Mouse (Mus musculus): Measurements from ENCODE around the gene Snx30. TPM values are rescaled to one million over a fixed set of nuclear protein-coding genes. Genes with fewer than 3 reads are reported as not detected.

The Snx30 gene
- polyA plus RNA-seq, 1 experiment from 2014 or later = 3.5 TPM

DNA sequence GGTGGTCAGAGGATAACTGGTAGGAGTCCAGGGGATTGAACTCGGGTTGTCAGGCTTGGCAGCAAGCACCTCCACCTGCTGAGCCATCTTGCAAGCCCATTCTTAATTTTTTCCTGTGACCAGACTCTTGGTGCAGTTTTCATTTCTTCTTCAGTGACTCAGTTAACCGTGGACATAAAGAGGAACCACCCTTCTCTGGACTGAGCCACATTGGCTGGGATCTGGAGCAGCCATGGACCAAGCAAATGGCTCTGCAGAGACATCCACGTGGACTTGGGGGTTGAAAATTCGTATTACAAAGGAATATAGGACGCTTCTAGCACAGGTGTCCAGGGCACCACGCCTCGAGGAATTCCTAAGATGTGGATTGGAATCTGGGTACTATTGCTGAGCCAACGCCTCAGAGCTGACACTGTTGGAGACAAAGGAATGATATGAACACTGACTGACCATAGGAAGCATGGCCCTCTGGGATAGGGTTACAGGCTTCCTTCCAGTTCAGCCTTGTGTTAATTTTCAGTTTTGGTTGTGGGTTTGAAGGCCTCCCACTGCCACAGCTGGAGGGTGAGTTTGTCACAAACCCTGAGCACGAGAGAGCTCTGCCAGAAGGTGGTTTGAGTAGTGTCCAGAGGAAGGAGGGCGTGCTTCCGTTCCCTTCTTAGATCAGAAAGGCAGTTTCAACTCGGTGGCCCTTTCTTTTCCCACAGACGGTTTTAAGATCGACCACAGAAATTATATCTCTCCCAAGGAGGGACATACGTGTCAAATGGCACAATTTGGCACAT, 39.0 kb downstream of the Snx30 start:
- Histone ChIP-seq H3K9me3 (ENCODE audit: low read length) (no peaks in the 10 kb centered on the region), H3K4me3 (ENCODE audit: low read depth, low read length) (no peak overlapping the region), H3K36me3 (replicated peaks; ENCODE audit: insufficient read depth, low read length) (0 out of 2 replicates have a peak, but pooled peaks cover 2% of the 10 kb centered on the region), H3K9ac (replicated peaks) (no peak overlapping the region), H3K27ac (ENCODE audit: low read depth) (peak overlapping the region; percentile 58), H3K4me2 (ENCODE audit: low read depth, low read length) (peak overlapping the region; percentile 38), H3K4me1 (ENCODE audit: insufficient read depth) (peaks cover 20% of the 10 kb centered on the region), H3K27me3 (ENCODE audit: insufficient read depth, low read length) (no peaks in the 10 kb centered on the region)
- 44% methylated on average over 15 of the region's 15 CpGs for WGBS (ENCODE audit: insufficient replicate concordance)
- ATAC-seq (peak; percentile 31; the same call in 1 of the 2 replicates), DNase-seq (no peak)
- TF ChIP-seq EP300 (IDR thresholded peaks at IDR 0.05; ENCODE audit: low read depth) = no peak
- no peak for TF ChIP-seq CTCF (IDR thresholded peaks at IDR 0.05; ENCODE audit: low read depth)

DNA sequence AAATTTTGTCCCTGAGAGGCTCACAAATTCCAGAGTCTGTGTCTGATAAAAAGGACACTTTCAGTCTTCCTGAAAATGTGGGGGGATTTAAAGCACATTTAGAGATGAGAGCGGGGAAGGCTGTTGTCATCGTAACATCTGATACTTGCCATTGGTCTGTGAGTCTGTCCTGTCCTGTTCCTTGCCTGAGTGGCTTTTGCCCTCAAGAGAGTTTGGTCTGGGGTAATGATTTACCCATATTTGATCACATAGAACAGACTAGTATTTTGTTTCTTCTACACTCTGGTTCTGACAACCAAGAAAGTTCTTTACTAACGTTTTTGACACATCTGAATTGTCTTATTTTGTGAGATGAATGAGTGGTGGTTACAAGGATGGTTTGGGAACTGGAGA, 39.6 kb downstream of the Snx30 start:
- Histone ChIP-seq H3K9ac (replicated peaks) (no peak overlapping the region), H3K4me3 (ENCODE audit: low read depth, low read length) (no peak overlapping the region), H3K27me3 (ENCODE audit: insufficient read depth, low read length) (no peaks in the 10 kb centered on the region), H3K9me3 (ENCODE audit: low read length) (no peaks in the 10 kb centered on the region), H3K4me1 (ENCODE audit: insufficient read depth) (peaks cover 23% of the 10 kb centered on the region), H3K36me3 (replicated peaks; ENCODE audit: insufficient read depth, low read length) (0 out of 2 replicates have a peak, but pooled peaks cover 2% of the 10 kb centered on the region), H3K4me2 (ENCODE audit: low read depth, low read length) (peak overlapping the region; percentile 38), H3K27ac (ENCODE audit: low read depth) (peak overlapping the region; percentile 58)
- 28% methylated on average over 3 of the region's 3 CpGs for WGBS (ENCODE audit: insufficient replicate concordance)
- TF ChIP-seq EP300 (IDR thresholded peaks at IDR 0.05; ENCODE audit: low read depth) (no peak), CTCF (IDR thresholded peaks at IDR 0.05; ENCODE audit: low read depth) (no peak)
- DNase-seq (no peak), ATAC-seq (peak; percentile 61)

DNA sequence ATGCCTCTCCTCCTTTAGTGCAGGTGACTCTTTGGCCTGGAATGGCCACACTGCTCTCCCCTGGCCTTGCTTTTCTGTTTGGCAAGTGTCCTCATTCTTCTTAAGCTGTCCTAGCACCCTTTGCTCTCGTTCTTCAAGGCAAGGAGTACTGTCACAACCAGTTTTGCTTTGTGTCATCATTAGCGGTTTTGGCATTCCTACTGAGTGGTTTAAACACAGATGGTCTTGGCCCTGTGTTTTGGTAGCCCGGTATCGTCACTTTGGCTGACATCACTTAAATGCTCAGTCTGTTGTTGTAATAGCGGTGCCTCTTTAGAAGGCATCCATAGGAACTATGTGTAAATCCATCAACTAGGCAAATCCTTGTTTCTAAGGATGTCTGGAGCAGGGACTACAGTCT, 41.8 kb downstream of the Snx30 start:
- H3K4me3 ChIP-seq (ENCODE audit: low read depth, low read length) = no peak overlapping the region
- peaks cover 3% of the 10 kb centered on the region; the same call in 1 of the 2 replicates for H3K9me3 ChIP-seq (ENCODE audit: low read length)
- H3K27ac ChIP-seq (ENCODE audit: low read depth) = no peak overlapping the region
- no peak for TF ChIP-seq CTCF (IDR thresholded peaks at IDR 0.05; ENCODE audit: low read depth)
- TF ChIP-seq EP300 (IDR thresholded peaks at IDR 0.05; ENCODE audit: low read depth) = no peak
- DNase-seq (no peak), ATAC-seq (no peak)
- H3K27me3 ChIP-seq (ENCODE audit: insufficient read depth, low read length) = no peaks in the 10 kb centered on the region
- 86% methylated on average over 5 of the region's 5 CpGs for WGBS (ENCODE audit: insufficient replicate concordance)
- no peak overlapping the region for H3K9ac ChIP-seq (replicated peaks)
- no peak overlapping the region for H3K4me2 ChIP-seq (ENCODE audit: low read depth, low read length)
- H3K4me1 ChIP-seq (ENCODE audit: insufficient read depth) = peaks cover 18% of the 10 kb centered on the region
- 0 out of 2 replicates have a peak, but pooled peaks cover 2% of the 10 kb centered on the region for H3K36me3 ChIP-seq (replicated peaks; ENCODE audit: insufficient read depth, low read length)

DNA sequence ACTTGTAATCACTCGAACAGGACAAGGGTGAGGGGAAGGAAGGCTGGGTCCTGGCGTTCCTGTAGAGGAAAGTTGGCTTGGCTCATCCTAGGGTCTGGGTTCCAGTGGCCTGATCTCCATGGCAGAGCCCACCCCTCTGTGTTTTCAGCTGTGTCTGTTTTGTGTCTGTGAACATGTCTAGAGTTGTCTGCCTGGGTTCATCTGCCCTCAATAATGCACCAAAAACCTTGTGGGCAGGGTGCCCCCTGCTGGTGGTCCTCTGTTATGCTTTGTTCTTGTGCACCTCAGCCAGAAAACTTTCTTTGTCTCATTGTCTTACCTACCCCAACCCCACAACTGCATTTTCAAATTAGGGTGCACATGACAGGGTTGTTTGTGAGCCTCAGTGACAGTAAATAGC, 44.5 kb downstream of the Snx30 start:
- no peak overlapping the region for H3K4me2 ChIP-seq (ENCODE audit: low read depth, low read length)
- no peak for ATAC-seq
- H3K36me3 ChIP-seq (replicated peaks; ENCODE audit: insufficient read depth, low read length) = 0 out of 2 replicates have a peak, but pooled peaks cover 2% of the 10 kb centered on the region
- H3K4me1 ChIP-seq (ENCODE audit: insufficient read depth) = peaks cover 9% of the 10 kb centered on the region
- no peak overlapping the region for H3K27ac ChIP-seq (ENCODE audit: low read depth)
- H3K4me3 ChIP-seq (ENCODE audit: low read depth, low read length) = no peak overlapping the region
- H3K9me3 ChIP-seq (ENCODE audit: low read length) = peaks cover 3% of the 10 kb centered on the region; the same call in 1 of the 2 replicates
- peak; percentile 86 for DNase-seq
- TF ChIP-seq CTCF (IDR thresholded peaks at IDR 0.05; ENCODE audit: low read depth) (peak; percentile 91), EP300 (IDR thresholded peaks at IDR 0.05; ENCODE audit: low read depth) (no peak)
- H3K9ac ChIP-seq (replicated peaks) = no peak overlapping the region
- no peaks in the 10 kb centered on the region for H3K27me3 ChIP-seq (ENCODE audit: insufficient read depth, low read length)
- WGBS (ENCODE audit: insufficient replicate concordance) = 74% methylated on average over 2 of the region's 2 CpGs

DNA sequence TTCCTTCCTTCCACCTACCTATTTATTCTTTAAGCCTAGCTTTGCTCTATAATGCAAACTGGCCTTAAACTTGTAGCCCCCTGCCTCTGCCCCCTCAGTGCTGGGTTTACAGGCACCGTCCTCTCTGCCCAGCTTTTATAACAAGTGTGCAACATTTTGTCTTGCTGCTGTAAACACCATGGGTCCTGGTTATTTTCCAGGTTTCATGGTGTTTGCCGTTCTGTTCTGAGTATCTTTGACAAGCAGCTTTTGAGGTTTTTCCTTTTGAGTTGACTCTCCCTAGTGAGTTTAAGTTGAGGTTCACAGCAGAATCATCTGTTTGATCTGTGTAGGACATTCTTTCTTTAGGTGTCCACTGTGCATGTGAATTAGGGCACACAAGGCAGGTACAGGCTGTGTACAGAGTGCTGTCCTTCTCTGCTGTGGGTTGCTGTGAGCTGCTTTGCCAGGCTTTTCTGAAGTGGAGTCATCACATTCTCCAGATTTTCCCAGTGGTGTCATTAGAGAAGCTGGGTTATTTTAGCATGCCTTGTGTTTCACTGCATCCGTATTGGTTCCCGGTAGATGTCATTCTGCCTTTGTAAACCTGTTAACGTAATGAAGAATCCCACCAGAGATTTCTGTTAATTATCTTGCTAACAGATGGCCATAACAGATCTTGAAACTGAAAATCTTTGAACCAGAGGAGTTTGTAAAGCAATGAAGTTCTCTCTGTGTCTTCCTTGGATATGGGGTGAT, 45.4 kb downstream of the Snx30 start:
- Histone ChIP-seq H3K36me3 (replicated peaks; ENCODE audit: insufficient read depth, low read length) (0 out of 2 replicates have a peak, but pooled peaks cover 2% of the 10 kb centered on the region), H3K9ac (replicated peaks) (no peak overlapping the region), H3K9me3 (ENCODE audit: low read length) (peaks cover 3% of the 10 kb centered on the region; the same call in 1 of the 2 replicates), H3K4me2 (ENCODE audit: low read depth, low read length) (no peak overlapping the region), H3K4me3 (ENCODE audit: low read depth, low read length) (no peak overlapping the region), H3K27ac (ENCODE audit: low read depth) (no peak overlapping the region), H3K27me3 (ENCODE audit: insufficient read depth, low read length) (no peaks in the 10 kb centered on the region), H3K4me1 (ENCODE audit: insufficient read depth) (peaks cover 3% of the 10 kb centered on the region; the same call in 1 of the 2 replicates)
- no peak for DNase-seq
- WGBS (ENCODE audit: insufficient replicate concordance) = 90% methylated on average over 5 of the region's 5 CpGs
- no peak for ATAC-seq
- TF ChIP-seq CTCF (IDR thresholded peaks at IDR 0.05; ENCODE audit: low read depth) = no peak
- TF ChIP-seq EP300 (IDR thresholded peaks at IDR 0.05; ENCODE audit: low read depth) = no peak

DNA sequence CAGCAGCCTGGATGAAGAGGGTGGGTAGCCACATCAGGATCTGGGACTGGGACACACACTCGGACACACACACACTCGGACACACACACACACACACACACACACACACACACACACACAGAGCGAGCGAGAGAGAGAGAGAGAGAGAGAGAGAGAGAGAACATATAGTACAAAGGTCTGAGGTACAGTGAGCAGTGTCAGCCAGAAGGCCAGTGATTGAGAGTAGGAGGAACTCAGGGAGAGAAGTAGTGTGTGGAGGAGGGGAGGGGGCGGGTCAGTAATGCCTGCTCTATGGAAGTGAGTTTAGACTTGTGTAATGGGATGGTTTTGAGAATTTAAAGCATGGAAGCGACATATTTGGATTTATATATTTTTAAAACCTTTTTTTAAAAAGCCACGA, 47.5 kb downstream of the Snx30 start:
- TF ChIP-seq EP300 (IDR thresholded peaks at IDR 0.05; ENCODE audit: low read depth) = no peak
- TF ChIP-seq CTCF (IDR thresholded peaks at IDR 0.05; ENCODE audit: low read depth) = no peak

More for the DNA sequence above, 47.5 kb downstream of the Snx30 start:
- H3K27ac ChIP-seq (ENCODE audit: low read depth) = no peak overlapping the region
- peaks cover 2% of the 10 kb centered on the region; the same call in 1 of the 2 replicates for H3K4me1 ChIP-seq (ENCODE audit: insufficient read depth)
- no peaks in the 10 kb centered on the region for H3K36me3 ChIP-seq (replicated peaks; ENCODE audit: insufficient read depth, low read length)
- no peak overlapping the region for H3K4me3 ChIP-seq (ENCODE audit: low read depth, low read length)
- H3K4me2 ChIP-seq (ENCODE audit: low read depth, low read length) = no peak overlapping the region
- no peak overlapping the region for H3K9ac ChIP-seq (replicated peaks)
- ATAC-seq = no peak
- DNase-seq = no peak
- WGBS (ENCODE audit: insufficient replicate concordance) = 79% methylated on average over 7 of the region's 7 CpGs
- H3K9me3 ChIP-seq (ENCODE audit: low read length) = peaks cover 3% of the 10 kb centered on the region; the same call in 1 of the 2 replicates
- no peaks in the 10 kb centered on the region for H3K27me3 ChIP-seq (ENCODE audit: insufficient read depth, low read length)

All from liver, postnatal 0 days (tissue).